Mouse (Mus musculus) embryonic facial prominence, embryonic 12.5 days (tissue): ENCODE measurements at regions not wholly inside any gene's neighbourhood (a gene's known extent, or its start where the extent isn't known, plus 50 kb on each side); places are given as distances from the start of the nearest gene placed in this dataset.
"Not testable (repeated sequence)": the region's sequence is repeated elsewhere in the genome, so short reads cannot be mapped to it uniquely, and the experiment has no call there.

Experiments
- ATAC-seq: fragments of 200-750 bp; cut with Nextera tagmentation; 2 replicates; pipeline ENCODE4 v1.8.0; 2017; ENCODE audit not compliant: insufficient number of reproducible peaks, insufficient read depth, low FRiP score, low TSS enrichment
- H3K27ac ChIP-seq: fragments of 300-500 bp; sonication (generic); 2 replicates; pipeline ENCODE4 v1.5.1; 2016; ENCODE audit warnings: mild to moderate bottlenecking
- H3K27me3 ChIP-seq: fragments of 300-500 bp; sonication (generic); 2 replicates; pipeline ENCODE4 v1.6.1; 2016; ENCODE audit warnings: mild to moderate bottlenecking, moderate library complexity
- H3K36me3 ChIP-seq: fragments of 300-500 bp; sonication (generic); 2 replicates; pipeline ENCODE4 v1.6.1; 2016; ENCODE audit warnings: mild to moderate bottlenecking
- H3K4me1 ChIP-seq: fragments of 300-500 bp; sonication (generic); 2 replicates; pipeline ENCODE4 v1.6.1; 2016
- H3K4me2 ChIP-seq: fragments of 300-500 bp; sonication (generic); replicated peaks from 2 replicates; pipeline ENCODE4 v1.6.1; 2016; ENCODE audit warnings: mild to moderate bottlenecking, moderate library complexity
- H3K4me3 ChIP-seq: fragments of 300-500 bp; sonication (generic); 2 replicates; pipeline ENCODE4 v1.5.1; 2016; ENCODE audit warnings: mild to moderate bottlenecking
- H3K9ac ChIP-seq: fragments of 300-500 bp; sonication (generic); 2 replicates; pipeline ENCODE4 v1.6.1; 2016; ENCODE audit warnings: mild to moderate bottlenecking, moderate library complexity
- H3K9me3 ChIP-seq: fragments of 300-500 bp; sonication (generic); 2 replicates; pipeline ENCODE4 v1.6.1; 2016; ENCODE audit warnings: mild to moderate bottlenecking, moderate library complexity
- WGBS: fragments of 180-500 bp; shearing (Covaris S2); methylation state at CpG from one replicate; pipeline ENCODE4 v1.1.7; 2016; 5-methylcytosine and 5-hydroxymethylcytosine counted together

DNA sequence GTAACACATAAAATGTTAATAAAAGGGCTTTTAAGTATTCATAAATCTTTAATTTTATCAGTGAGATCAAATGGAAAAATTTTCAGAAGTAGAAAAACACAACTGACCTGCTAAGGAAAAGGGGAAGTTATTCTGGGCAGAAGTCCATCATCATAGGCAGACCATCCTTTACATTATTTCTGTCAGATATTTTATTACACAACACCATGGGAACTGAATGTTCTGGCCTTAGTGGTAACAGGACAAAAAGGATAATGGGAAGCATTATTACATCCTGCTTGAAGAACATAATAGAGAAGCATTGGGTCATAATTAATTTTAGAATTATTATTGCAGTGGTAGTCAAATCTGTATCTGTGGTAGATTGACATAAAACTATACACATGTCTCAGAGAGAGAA is 603.5 kb upstream of the Gje1 start:
- no peak overlapping the region for H3K4me3 ChIP-seq
- H3K4me1 ChIP-seq, result no peaks in the 10 kb centered on the region
- H3K27me3 ChIP-seq, result no peaks in the 10 kb centered on the region
- ATAC-seq, result no peak
- no peaks in the 10 kb centered on the region for H3K9me3 ChIP-seq
- no peaks in the 10 kb centered on the region for H3K36me3 ChIP-seq
- no peak overlapping the region for H3K27ac ChIP-seq
- H3K4me2 ChIP-seq, result no peak overlapping the region
- H3K9ac ChIP-seq, result no peak overlapping the region

DNA sequence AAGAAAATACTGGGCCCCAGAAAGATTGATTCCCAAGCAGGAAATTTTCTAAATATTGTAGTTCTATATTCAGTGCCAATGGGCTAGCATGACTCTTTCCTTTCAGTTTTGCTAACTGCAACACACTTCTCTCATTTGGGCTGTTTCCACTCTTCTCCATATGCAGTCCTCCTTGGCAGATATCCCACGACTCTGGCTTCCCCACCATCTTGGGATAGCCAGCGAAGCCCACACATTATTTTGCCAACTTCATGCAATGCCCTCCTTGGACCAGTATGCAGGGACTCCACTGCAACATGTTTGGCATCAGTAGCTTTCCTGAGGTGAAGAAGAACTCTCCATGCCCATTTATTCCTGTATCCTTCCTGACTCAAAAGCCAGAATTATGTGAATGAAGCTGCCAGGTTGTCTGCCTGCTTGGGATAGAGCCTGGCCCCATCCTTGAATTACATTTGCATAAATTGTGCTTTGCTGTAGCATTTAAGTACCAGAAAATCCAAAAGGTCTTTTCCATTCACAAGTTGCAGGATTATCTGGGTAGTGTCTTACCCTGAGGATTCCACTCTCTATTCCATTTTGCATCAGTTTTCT is 599.1 kb upstream of the Gje1 start:
- no peak for ATAC-seq
- Histone ChIP-seq H3K4me1 (no peaks in the 10 kb centered on the region), H3K4me2 (no peak overlapping the region), H3K9ac (no peak overlapping the region), H3K27me3 (no peaks in the 10 kb centered on the region), H3K27ac (no peak overlapping the region), H3K9me3 (no peaks in the 10 kb centered on the region), H3K36me3 (no peaks in the 10 kb centered on the region), H3K4me3 (no peak overlapping the region)
- WGBS, result 87% methylated on average over 2 of the region's 2 CpGs

- WGBS, result 67% methylated on average over 2 of the region's 2 CpGs
- H3K4me1 ChIP-seq, result no peaks in the 10 kb centered on the region
- no peaks in the 10 kb centered on the region for H3K27me3 ChIP-seq
- H3K36me3 ChIP-seq, result no peaks in the 10 kb centered on the region
- no peaks in the 10 kb centered on the region for H3K9me3 ChIP-seq
- H3K9ac ChIP-seq, result no peak overlapping the region
- H3K4me2 ChIP-seq, result no peak overlapping the region
- no peak for ATAC-seq
- H3K27ac ChIP-seq, result no peak overlapping the region
- H3K4me3 ChIP-seq, result no peak overlapping the region
These were observed 592.6 kb upstream of the Gje1 start for GRCm38 (mm10) chr10:15310650-15311049.

GRCm38 (mm10) chr10:15305811-15306473 is 587.9 kb upstream of the Gje1 start:
- no peaks in the 10 kb centered on the region for H3K4me1 ChIP-seq
- no peaks in the 10 kb centered on the region for H3K9me3 ChIP-seq
- 48% methylated on average over 3 of the region's 3 CpGs for WGBS
- no peak overlapping the region for H3K9ac ChIP-seq
- H3K36me3 ChIP-seq, result no peaks in the 10 kb centered on the region
- H3K27me3 ChIP-seq, result no peaks in the 10 kb centered on the region
- no peak for ATAC-seq
- no peak overlapping the region for H3K4me3 ChIP-seq
- no peak overlapping the region for H3K27ac ChIP-seq
- H3K4me2 ChIP-seq, result no peak overlapping the region

- Histone ChIP-seq H3K36me3 (no peaks in the 10 kb centered on the region), H3K9me3 (no peaks in the 10 kb centered on the region), H3K4me2 (peak overlapping the region; percentile 29), H3K27ac (no peak overlapping the region), H3K27me3 (no peaks in the 10 kb centered on the region), H3K4me1 (0 out of 2 replicates have a peak, but pooled peaks cover 3% of the 10 kb centered on the region), H3K4me3 (no peak overlapping the region), H3K9ac (no peak overlapping the region)
- ATAC-seq, result no peak
- WGBS, result 30% methylated on average over 8 of the region's 8 CpGs
These were observed 582.4 kb upstream of the Gje1 start for GRCm38 (mm10) chr10:15300199-15301085.

- no peaks in the 10 kb centered on the region for H3K36me3 ChIP-seq
- no peaks in the 10 kb centered on the region for H3K27me3 ChIP-seq
- ATAC-seq, result no peak
- H3K4me2 ChIP-seq, result peak overlapping the region; percentile 29; the same call in 1 of the 2 replicates
- no peak overlapping the region for H3K9ac ChIP-seq
- WGBS, result 34% methylated on average over 11 of the region's 11 CpGs
- H3K4me1 ChIP-seq, result 0 out of 2 replicates have a peak, but pooled peaks cover 3% of the 10 kb centered on the region
- no peaks in the 10 kb centered on the region for H3K9me3 ChIP-seq
- H3K4me3 ChIP-seq, result no peak overlapping the region
- H3K27ac ChIP-seq, result no peak overlapping the region
These were observed 581.6 kb upstream of the Gje1 start for GRCm38 (mm10) chr10:15299331-15300198.

DNA sequence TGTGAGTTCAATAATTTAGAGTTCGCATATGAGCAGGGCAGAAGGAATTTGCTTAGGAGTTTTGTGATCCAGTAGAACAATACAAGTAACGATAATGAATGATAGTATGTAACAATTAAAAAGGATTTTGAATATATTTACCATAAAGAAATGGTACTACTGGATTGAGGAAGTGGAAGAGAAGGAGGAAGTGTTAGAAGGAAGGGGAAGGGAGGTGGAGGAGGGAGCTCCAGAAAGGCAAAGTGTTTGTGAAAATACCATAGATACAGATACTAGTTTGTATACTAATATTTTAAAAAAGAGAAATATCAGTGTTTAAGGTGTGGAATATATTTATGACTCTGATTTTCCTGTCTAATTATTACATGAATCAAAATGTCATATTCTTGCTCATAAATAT is 579.2 kb upstream of the Gje1 start:
- H3K27me3 ChIP-seq, result no peaks in the 10 kb centered on the region
- ATAC-seq, result no peak
- no peaks in the 10 kb centered on the region for H3K9me3 ChIP-seq
- H3K4me3 ChIP-seq, result no peak overlapping the region
- no peak overlapping the region for H3K27ac ChIP-seq
- H3K36me3 ChIP-seq, result no peaks in the 10 kb centered on the region
- H3K4me1 ChIP-seq, result 0 out of 2 replicates have a peak, but pooled peaks cover 3% of the 10 kb centered on the region
- 90% methylated on average over 2 of the region's 2 CpGs for WGBS
- no peak overlapping the region for H3K4me2 ChIP-seq
- no peak overlapping the region for H3K9ac ChIP-seq

DNA sequence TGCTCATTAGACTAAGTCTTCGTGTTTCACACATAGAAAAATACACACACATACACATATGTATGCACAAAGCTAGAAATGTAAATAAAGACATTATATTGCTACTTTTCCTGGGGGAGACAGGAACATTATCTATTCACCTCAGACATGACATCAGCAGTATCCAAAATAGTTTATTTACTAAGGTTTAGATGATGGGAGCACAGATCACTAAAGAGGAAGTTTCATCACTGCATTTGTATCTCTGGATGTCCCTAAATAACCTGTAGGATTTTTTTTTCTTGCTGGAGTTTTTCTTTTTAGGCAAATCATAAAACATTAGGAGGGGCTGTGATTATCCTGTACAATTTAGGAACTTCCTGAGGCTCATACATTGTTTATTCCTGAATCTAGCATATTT is 576.1 kb upstream of the Gje1 start:
- Histone ChIP-seq H3K4me2 (no peak overlapping the region), H3K36me3 (no peaks in the 10 kb centered on the region), H3K9me3 (no peaks in the 10 kb centered on the region), H3K9ac (no peak overlapping the region), H3K27me3 (no peaks in the 10 kb centered on the region), H3K4me3 (no peak overlapping the region), H3K27ac (no peak overlapping the region), H3K4me1 (no peaks in the 10 kb centered on the region)
- ATAC-seq, result no peak
- WGBS, result 82% methylated on average over 1 of the region's 1 CpGs

DNA sequence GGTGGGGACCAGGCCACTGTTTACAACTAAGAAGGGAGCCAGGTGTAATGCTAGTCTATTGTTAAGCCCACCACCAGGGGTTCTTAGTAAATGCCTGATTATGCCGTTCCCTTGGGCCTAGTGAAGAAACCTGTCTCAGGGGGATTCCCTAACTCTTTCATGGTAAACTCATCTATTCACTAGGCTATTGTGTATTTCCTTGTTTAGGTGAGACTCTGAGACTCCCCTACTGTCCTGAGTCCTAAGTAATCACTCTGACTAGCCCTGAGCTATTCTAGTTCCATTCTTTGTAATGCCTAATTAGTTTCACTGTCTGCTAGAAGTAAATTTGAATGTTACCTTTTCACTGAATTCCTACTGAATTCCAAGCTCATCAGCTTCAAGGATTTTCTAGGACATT is 545.3 kb upstream of the Gje1 start:
- not testable (repeated sequence) for H3K27me3 ChIP-seq, H3K4me2 ChIP-seq, H3K4me3 ChIP-seq, H3K36me3 ChIP-seq, H3K9ac ChIP-seq, H3K4me1 ChIP-seq, H3K27ac ChIP-seq, H3K9me3 ChIP-seq, ATAC-seq
- 55% methylated on average over 1 of the region's 1 CpGs for WGBS

- H3K27me3 ChIP-seq, ATAC-seq, H3K4me2 ChIP-seq, H3K36me3 ChIP-seq, H3K4me3 ChIP-seq, H3K4me1 ChIP-seq, H3K9me3 ChIP-seq, H3K27ac ChIP-seq, H3K9ac ChIP-seq: not testable (repeated sequence)
- 83% methylated on average over 7 of the region's 7 CpGs for WGBS
These were observed 544.3 kb upstream of the Gje1 start for GRCm38 (mm10) chr10:15262282-15262681.

DNA sequence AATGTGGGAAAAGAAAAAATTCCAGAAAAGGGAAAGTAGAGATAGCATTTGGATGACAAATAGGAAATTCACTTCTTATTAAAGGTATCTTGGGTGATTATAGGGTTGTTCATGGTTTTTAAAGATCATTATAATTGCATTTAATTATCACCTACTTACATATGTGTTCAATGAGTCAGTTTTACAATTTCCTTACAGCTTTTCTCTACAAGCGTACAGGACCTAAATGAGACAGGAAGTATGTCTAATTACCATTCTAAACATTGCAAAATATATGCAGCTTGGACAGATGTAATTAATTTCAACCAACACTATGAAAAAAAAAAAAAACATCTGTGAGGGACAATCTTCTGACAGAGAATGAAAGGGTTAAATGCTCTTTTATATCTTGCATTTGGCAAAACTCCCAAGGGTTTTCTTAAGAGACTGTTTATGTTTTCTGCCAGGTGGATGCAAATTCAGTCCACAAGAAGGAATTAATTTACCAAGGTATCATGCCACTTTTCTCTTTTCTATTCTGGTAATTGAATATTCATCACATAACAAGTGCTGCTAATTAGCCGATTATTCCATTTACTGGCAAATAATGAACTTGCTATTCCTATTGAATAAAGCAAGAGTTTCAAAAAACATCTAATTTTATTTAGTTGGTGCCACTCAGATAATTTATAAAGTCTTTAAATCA is 531.5 kb upstream of the Gje1 start:
- H3K4me2 ChIP-seq, result no peak overlapping the region
- 69% methylated on average over 2 of the region's 2 CpGs for WGBS
- H3K36me3 ChIP-seq, result no peaks in the 10 kb centered on the region
- H3K27ac ChIP-seq, result no peak overlapping the region
- H3K4me3 ChIP-seq, result no peak overlapping the region
- no peaks in the 10 kb centered on the region for H3K9me3 ChIP-seq
- no peaks in the 10 kb centered on the region for H3K4me1 ChIP-seq
- H3K9ac ChIP-seq, result no peak overlapping the region
- H3K27me3 ChIP-seq, result no peaks in the 10 kb centered on the region
- ATAC-seq, result no peak
